Mouse (Mus musculus) stomach, embryonic 15.5 days (tissue): Measurements from ENCODE around the gene Rnf186. TPM values are rescaled to one million over a fixed set of nuclear protein-coding genes. Genes with fewer than 3 reads are reported as not detected.

ENCODE experiments used
- ATAC-seq: fragments of 200-750 bp; cut with Nextera tagmentation; 2 replicates; pipeline ENCODE4 v1.8.0; 2017; ENCODE audit warnings: low read depth, moderate number of reproducible peaks, moderate TSS enrichment; ENCODE audit not compliant: insufficient read depth, low FRiP score
- H3K27ac ChIP-seq: fragments of 300-500 bp; sonication (generic); 2 replicates; pipeline ENCODE4 v1.5.1; 2015; ENCODE audit warnings: mild to moderate bottlenecking, inconsistent platforms
- H3K27me3 ChIP-seq: fragments of 300-500 bp; sonication (generic); replicated peaks from 2 replicates; pipeline ENCODE4 v1.6.1; 2015; ENCODE audit warnings: inconsistent platforms
- H3K36me3 ChIP-seq: fragments of 300-500 bp; sonication (generic); 2 replicates; pipeline ENCODE4 v1.6.1; 2015; ENCODE audit warnings: inconsistent platforms
- H3K4me1 ChIP-seq: fragments of 300-500 bp; sonication (generic); 2 replicates; pipeline ENCODE4 v1.6.1; 2015; ENCODE audit warnings: inconsistent platforms
- H3K4me2 ChIP-seq: fragments of 300-500 bp; sonication (generic); 2 replicates; pipeline ENCODE4 v1.6.1; 2015; ENCODE audit warnings: mild to moderate bottlenecking, inconsistent platforms
- H3K4me3 ChIP-seq: fragments of 300-500 bp; sonication (generic); replicated peaks from 2 replicates; pipeline ENCODE4 v1.5.1; 2015; ENCODE audit warnings: inconsistent platforms
- H3K9ac ChIP-seq: fragments of 300-500 bp; sonication (generic); 2 replicates; pipeline ENCODE4 v1.6.1; 2015; ENCODE audit warnings: inconsistent platforms
- H3K9me3 ChIP-seq: fragments of 300-500 bp; sonication (generic); 2 replicates; pipeline ENCODE4 v1.6.1; 2016; ENCODE audit warnings: inconsistent platforms
- WGBS: fragments of 180-500 bp; shearing (Covaris S2); methylation state at CpG from one replicate; pipeline ENCODE4 v1.1.7; 2015; 5-methylcytosine and 5-hydroxymethylcytosine counted together
- polyA plus RNA-seq: library from polyadenylated mRNA; unstranded; fragments of >200 nt; fragmentation: Nextera tagmentation; extraction: Ambion mirVana; gene quantifications from 2 replicates; pipeline ENCODE4 v1.2.1, GENCODE M21; 2015

Rnf186 gene
- polyA plus RNA-seq, 1 experiment from 2014 or later = 22.7 TPM

DNA sequence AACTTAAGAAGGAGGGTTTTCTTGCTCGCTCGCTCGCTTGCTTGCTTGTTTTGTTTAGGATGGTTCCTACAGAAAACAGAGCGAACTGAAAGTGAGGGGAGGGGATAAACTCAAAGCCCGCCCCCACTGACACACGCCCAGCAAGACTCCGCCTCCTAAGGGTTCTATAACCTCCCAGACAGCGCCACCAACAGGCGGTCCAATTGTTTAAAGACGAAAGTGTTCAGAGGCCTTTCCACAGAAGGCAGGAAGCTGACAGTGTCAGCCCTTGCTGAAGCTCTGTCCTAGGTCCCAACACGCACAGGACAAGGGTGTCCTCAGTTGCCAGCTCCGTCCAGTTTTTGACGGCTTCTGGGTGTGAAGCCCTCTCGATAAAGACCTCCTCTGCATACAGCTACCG is 23.2 kb upstream of the Rnf186 start:
- no peaks in the 10 kb centered on the region for H3K36me3 ChIP-seq
- H3K4me2 ChIP-seq = peak overlapping the region; percentile 26; the same call in 1 of the 2 replicates
- no peaks in the 10 kb centered on the region for H3K27me3 ChIP-seq
- no peak overlapping the region for H3K27ac ChIP-seq
- H3K4me1 ChIP-seq = peaks cover 16% of the 10 kb centered on the region; the same call in 1 of the 2 replicates
- H3K4me3 ChIP-seq = peak overlapping the region; percentile 19
- no peak for ATAC-seq
- WGBS = 32% methylated on average over 15 of the region's 15 CpGs
- H3K9me3 ChIP-seq = no peaks in the 10 kb centered on the region
- no peak overlapping the region for H3K9ac ChIP-seq

DNA sequence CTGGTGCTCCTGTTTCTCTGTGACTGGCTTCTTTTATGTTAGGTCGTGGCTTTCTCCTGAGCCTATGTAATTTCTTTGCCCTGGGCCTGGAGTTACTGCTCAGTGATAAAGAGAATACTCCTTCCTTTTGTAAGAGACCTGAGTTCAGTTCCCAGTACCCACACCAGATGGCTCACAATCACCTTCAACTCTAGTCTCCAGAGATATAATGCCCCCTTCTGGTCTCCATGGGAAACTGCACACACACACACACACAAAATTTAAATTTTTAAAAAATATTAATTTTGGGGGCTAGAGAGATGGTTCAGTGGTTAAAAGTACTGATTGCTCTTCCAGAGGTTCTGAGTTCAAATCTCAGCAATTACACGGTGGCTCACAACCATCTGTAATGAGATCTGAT is 18.7 kb upstream of the Rnf186 start:
- Histone ChIP-seq H3K9ac (no peak overlapping the region), H3K27ac (no peak overlapping the region), H3K9me3 (no peaks in the 10 kb centered on the region), H3K27me3 (no peaks in the 10 kb centered on the region), H3K4me3 (no peak overlapping the region), H3K4me1 (no peaks in the 10 kb centered on the region), H3K4me2 (no peak overlapping the region), H3K36me3 (no peaks in the 10 kb centered on the region)
- WGBS = 85% methylated on average over 2 of the region's 2 CpGs
- no peak for ATAC-seq

DNA sequence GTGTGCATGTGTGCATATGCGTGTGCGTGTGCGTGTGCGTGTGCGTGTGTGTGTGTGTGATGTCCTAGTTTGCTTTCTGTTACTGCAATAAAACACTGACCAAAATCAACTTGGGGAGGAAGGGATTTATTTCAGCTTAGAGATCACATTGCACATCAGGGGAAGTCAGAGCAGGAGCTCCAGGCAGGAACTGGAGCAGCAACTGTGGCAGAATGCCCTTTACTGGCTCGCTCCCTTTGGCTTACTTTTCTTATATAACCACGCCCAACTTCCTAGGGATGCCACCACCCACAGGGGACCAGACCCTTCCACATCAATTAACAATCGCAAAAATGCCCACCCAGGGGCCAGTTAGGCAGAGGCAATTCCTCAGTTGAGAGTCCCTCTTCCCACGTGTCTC is 8.3 kb upstream of the Rnf186 start:
- Histone ChIP-seq H3K27ac (no peak overlapping the region), H3K4me3 (no peak overlapping the region), H3K36me3 (no peaks in the 10 kb centered on the region), H3K9ac (no peak overlapping the region), H3K4me2 (no peak overlapping the region), H3K4me1 (no peaks in the 10 kb centered on the region), H3K27me3 (no peaks in the 10 kb centered on the region), H3K9me3 (no peaks in the 10 kb centered on the region)
- no peak for ATAC-seq
- WGBS = 76% methylated on average over 9 of the region's 9 CpGs

DNA sequence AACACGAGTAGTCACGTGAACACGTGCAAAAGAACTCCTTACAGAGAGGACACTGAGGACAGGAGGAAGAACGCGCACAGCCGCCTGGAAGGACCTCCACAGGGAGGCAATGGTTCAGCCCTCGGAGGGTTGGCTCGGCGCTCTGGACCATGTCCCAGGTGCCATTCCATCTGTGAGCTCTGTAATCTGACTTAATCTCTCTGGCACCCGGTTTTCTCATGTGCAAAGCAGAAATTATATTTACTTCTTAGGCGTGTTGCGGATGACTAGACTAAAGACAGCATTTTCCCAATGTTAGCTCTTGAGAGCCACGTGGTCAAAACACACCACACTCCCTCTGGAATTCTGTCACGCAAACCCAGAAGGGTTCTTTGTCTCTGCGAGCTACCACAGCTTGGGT is 7.8 kb upstream of the Rnf186 start:
- WGBS = 78% methylated on average over 15 of the region's 15 CpGs
- no peak for ATAC-seq
- H3K27ac ChIP-seq = no peak overlapping the region

DNA sequence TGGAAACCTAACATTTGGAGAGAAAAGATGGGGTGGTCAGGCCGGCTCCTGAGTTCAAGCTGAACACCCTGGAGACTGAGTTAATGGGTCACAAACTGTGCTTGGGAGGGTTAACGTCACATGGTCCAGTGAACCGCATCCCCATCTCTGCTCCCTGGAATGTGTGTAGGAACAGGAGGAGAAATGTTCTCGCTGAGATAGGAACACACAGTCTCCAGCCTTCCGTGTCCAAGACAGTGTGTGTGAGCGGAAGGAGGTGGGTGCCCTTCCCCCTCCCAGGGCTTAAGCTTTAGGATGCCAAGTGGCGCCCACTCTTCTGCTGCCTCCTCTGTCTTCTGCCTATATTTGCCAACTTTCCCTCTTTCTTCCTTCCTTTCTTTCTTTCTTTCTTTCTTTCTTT is 7.0 kb upstream of the Rnf186 start:
- no peaks in the 10 kb centered on the region for H3K4me1 ChIP-seq
- H3K9ac ChIP-seq = no peak overlapping the region
- H3K9me3 ChIP-seq = no peaks in the 10 kb centered on the region
- H3K27me3 ChIP-seq = no peaks in the 10 kb centered on the region
- H3K4me2 ChIP-seq = no peak overlapping the region
- WGBS = 72% methylated on average over 7 of the region's 7 CpGs
- no peaks in the 10 kb centered on the region for H3K36me3 ChIP-seq
- H3K4me3 ChIP-seq = no peak overlapping the region
- no peak overlapping the region for H3K27ac ChIP-seq
- ATAC-seq = no peak

More for the DNA sequence above, 7.8 kb upstream of the Rnf186 start:
- Histone ChIP-seq H3K36me3 (no peaks in the 10 kb centered on the region), H3K9me3 (no peaks in the 10 kb centered on the region), H3K4me2 (no peak overlapping the region), H3K4me1 (no peaks in the 10 kb centered on the region), H3K27me3 (no peaks in the 10 kb centered on the region), H3K4me3 (no peak overlapping the region), H3K9ac (no peak overlapping the region)

DNA sequence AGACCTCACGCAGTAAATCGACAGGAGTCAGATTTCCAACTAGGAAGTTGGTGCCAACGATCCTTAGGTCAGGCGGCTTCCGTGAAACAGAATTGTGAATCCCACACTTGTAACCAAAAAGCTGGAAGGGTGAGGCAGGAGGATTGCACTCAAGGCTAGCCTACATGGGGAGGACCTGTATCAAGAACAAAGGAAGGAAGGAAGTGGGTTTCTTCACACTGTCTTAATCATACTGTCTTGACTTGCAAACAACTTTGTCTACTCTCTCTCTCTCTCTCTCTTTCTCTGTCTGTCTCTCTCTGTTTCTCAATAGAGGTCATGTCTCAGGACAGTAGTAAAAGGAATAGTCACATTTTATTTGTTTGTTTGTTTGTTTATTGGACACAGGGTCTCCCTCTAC is 4.2 kb upstream of the Rnf186 start:
- Histone ChIP-seq H3K27ac (no peak overlapping the region), H3K27me3 (no peaks in the 10 kb centered on the region), H3K4me1 (no peaks in the 10 kb centered on the region; the same call in 1 of the 2 replicates), H3K4me2 (no peak overlapping the region), H3K9me3 (no peaks in the 10 kb centered on the region), H3K36me3 (no peaks in the 10 kb centered on the region), H3K4me3 (no peak overlapping the region), H3K9ac (no peak overlapping the region)
- WGBS = 86% methylated on average over 5 of the region's 5 CpGs
- no peak for ATAC-seq

DNA sequence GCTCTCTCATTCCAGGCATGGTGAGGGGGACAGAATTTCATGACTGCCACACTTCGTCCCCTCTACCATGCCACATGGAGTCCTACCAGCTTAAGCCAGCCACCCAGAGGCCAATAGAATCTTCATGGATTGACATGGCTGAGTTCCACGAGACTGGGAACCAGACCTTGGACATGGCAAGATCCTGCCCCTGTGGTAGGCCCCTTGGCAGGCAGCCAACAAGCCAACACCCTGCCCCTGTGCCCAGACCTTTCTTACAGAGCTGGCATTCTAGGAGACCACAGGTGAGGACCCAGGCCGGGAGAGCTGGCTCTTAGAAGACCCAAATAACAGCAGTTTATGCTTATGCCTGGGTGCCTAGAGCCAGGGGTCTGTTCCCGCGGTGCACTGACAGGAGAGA is 1.0 kb upstream of the Rnf186 start:
- H3K4me3 ChIP-seq = no peak overlapping the region
- H3K36me3 ChIP-seq = no peaks in the 10 kb centered on the region
- 56% methylated on average over 5 of the region's 5 CpGs for WGBS
- no peak overlapping the region for H3K9ac ChIP-seq
- H3K4me1 ChIP-seq = peaks cover 15% of the 10 kb centered on the region
- H3K27me3 ChIP-seq = no peaks in the 10 kb centered on the region
- peak overlapping the region; percentile 73 for H3K27ac ChIP-seq
- H3K9me3 ChIP-seq = no peaks in the 10 kb centered on the region
- H3K4me2 ChIP-seq = no peak overlapping the region
- ATAC-seq = 0 out of 2 replicates have a peak, but pooled peaks have one; percentile 20

DNA sequence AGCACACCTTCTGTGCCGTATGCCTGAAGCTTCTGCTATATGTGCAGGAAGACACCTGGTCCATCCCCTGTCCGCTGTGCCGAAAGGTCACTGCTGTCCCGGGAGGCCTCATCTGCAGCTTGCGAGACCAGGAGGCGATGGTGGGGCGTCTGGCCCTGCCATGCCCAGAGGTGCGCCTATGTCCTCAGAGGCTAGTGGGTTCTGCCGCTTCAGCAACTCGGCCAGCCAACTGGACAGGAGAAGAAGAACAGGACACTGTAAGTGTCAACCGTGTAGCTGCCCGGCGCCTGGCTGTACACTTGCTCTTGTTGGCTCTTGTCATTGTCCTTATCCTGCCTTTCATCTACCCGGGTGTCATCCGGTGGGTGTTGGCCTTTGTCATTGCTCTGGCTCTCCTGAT is 573 bp downstream of the Rnf186 start:
- peak overlapping the region; percentile 41 for H3K4me2 ChIP-seq
- no peaks in the 10 kb centered on the region for H3K36me3 ChIP-seq
- no peak for ATAC-seq
- peak overlapping the region; percentile 34 for H3K4me3 ChIP-seq
- H3K27ac ChIP-seq = peak overlapping the region; percentile 85
- no peak overlapping the region for H3K9ac ChIP-seq
- H3K4me1 ChIP-seq = peaks cover 24% of the 10 kb centered on the region
- no peaks in the 10 kb centered on the region for H3K9me3 ChIP-seq
- 74% methylated on average over 15 of the region's 15 CpGs for WGBS
- no peaks in the 10 kb centered on the region for H3K27me3 ChIP-seq

DNA sequence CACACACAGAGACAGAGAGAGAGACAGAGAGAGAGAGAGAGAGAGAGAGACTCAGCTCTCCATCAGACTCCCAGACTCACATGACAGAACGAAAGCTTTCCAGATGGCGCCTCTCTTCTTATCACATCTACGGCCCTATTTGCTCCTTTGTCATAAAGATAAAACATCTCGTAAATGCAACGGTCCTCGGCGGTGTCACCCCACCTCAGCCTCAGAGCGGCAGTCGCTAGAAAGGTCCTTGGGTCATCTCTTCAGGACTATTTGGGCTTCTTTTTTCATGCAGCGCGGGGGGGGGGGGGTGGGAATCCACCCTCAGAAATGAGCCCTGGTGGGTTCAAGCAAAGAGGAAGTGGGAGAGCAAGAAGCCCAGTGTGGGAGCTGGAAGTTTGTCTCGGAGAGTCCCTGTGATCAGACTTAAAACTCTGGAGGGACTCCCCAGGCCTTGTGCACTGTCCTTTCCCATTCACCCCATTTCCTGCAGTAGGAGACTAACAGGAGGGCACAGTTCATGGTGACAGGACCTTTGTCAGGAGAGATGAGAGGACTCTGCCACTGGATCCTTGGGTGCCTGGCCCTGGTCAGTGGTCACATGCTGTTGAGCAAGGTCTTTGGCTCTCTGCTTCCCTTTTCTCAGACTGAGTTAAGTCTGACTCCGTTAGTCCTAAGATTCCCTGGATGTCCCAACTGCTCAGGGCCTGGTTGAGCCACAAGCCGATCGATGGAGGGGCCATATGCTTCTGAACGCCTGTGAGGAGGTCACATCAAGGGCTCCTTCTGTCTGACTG is 2.1 kb downstream of the Rnf186 start:
- 45% methylated on average over 16 of the region's 16 CpGs for WGBS
- Histone ChIP-seq H3K27ac (peak overlapping the region; percentile 31; the same call in 1 of the 2 replicates), H3K4me2 (peak overlapping the region; percentile 41), H3K9me3 (no peaks in the 10 kb centered on the region), H3K36me3 (no peaks in the 10 kb centered on the region), H3K27me3 (no peaks in the 10 kb centered on the region), H3K9ac (no peak overlapping the region), H3K4me1 (peaks cover 24% of the 10 kb centered on the region), H3K4me3 (peak overlapping the region; percentile 34; the same call in 1 of the 2 replicates)
- ATAC-seq = no peak

DNA sequence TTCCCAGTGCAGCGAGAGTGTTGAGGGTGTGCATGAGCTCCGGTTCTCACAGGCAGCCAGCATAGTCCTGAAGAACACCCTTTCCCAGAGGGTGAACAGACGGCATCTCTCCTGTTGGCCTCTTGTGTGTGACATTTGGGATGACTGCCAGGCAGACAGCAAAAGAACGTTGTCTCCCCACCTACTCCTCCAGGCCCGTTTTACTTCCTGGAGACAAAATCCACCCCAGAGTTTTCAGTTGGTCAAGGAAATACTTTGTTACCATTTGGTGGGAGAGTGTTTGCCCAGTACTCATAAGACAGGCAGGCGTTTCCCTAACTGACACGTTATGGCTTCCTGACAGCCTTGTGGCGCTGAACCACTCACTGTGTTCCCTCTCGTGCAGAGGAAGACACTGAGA is 2.8 kb downstream of the Rnf186 start:
- no peak overlapping the region for H3K9ac ChIP-seq
- peak overlapping the region; percentile 41; the same call in 1 of the 2 replicates for H3K4me2 ChIP-seq
- 33% methylated on average over 9 of the region's 9 CpGs for WGBS
- H3K27me3 ChIP-seq = no peaks in the 10 kb centered on the region
- no peaks in the 10 kb centered on the region for H3K36me3 ChIP-seq
- no peak overlapping the region for H3K4me3 ChIP-seq
- ATAC-seq = no peak
- H3K4me1 ChIP-seq = peaks cover 24% of the 10 kb centered on the region
- H3K27ac ChIP-seq = peak overlapping the region; percentile 57; the same call in 1 of the 2 replicates
- no peaks in the 10 kb centered on the region for H3K9me3 ChIP-seq

DNA sequence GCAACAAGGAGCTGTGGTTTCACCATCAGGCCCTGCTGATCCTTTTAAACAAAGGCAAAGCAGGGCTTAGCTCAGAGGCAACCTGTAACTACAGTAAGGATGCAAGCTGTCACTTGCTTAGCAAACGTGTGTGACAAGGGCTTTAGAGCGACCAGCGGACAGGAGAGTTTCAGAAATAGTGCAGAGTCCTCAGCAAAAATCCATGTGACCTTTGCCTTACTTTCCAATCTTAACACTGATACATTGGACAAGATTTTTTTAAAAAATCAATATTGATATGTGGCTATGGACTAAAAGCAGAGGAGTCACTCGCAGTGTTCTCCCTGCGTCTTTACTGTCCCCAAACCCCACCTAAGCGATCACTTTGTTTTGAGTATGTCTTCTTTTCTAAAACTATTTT is 4.5 kb downstream of the Rnf186 start:
- H3K4me1 ChIP-seq = peaks cover 24% of the 10 kb centered on the region
- H3K4me2 ChIP-seq = no peak overlapping the region
- H3K27me3 ChIP-seq = no peaks in the 10 kb centered on the region
- H3K4me3 ChIP-seq = no peak overlapping the region
- WGBS = 83% methylated on average over 6 of the region's 6 CpGs
- no peak for ATAC-seq
- H3K9me3 ChIP-seq = no peaks in the 10 kb centered on the region
- H3K27ac ChIP-seq = peak overlapping the region; percentile 40; the same call in 1 of the 2 replicates
- no peak overlapping the region for H3K9ac ChIP-seq
- H3K36me3 ChIP-seq = no peaks in the 10 kb centered on the region

DNA sequence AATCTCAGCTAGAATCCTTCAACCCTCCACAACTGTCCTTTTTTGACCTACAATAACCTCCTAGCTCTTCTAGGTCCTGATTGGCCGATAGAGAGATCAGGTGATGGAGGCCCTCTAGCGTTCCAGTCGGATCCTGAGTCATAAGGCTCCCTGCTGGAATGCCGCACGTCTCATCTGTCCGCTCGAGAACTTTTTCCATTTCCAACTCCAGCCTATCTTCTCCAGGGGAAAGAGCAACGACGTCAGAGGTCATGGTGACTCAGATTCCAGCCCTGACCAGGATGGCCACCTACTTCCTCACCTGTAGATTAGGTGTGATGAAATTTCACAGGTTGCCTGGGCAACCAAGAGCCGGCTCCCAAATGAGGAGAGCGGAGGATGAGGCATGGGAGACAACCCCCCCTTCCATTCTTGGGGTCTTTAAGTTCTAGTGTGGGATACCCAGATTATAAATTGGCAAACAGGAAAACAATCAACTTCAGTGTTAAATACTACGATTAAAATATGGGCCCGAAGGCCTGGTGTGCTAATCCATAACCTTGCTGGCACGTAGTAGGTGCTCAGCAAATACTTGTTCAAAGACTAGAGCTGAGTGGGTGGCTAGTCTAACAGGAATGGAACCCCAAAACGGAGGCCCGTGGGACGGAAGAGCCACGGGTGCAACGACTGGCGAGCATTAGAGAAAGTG is 5.4 kb downstream of the Rnf186 start:
- peak overlapping the region; percentile 89 for H3K27ac ChIP-seq
- 13% methylated on average over 20 of the region's 20 CpGs for WGBS
- H3K9ac ChIP-seq = peak overlapping the region; percentile 87; the same call in 1 of the 2 replicates
- H3K9me3 ChIP-seq = no peaks in the 10 kb centered on the region
- H3K27me3 ChIP-seq = no peaks in the 10 kb centered on the region
- H3K36me3 ChIP-seq = no peaks in the 10 kb centered on the region
- ATAC-seq = peak; percentile 36
- H3K4me2 ChIP-seq = peak overlapping the region; percentile 92
- peak overlapping the region; percentile 52 for H3K4me3 ChIP-seq
- peaks cover 24% of the 10 kb centered on the region for H3K4me1 ChIP-seq
